Mouse (Mus musculus) forelimb bud, embryonic 11.5 days (tissue): ENCODE measurements at regions not wholly inside any gene's neighbourhood (a gene's known extent, or its start where the extent isn't known, plus 50 kb on each side); places are given as distances from the start of the nearest gene placed in this dataset.
A peak's percentile ranks its signal among the peaks of the same experiment; 100 is the strongest.

Source experiments
- DNase-seq: peaks from one replicate; pipeline ENCODE4 v3.0.0-alpha.2; 2012; ENCODE audit warnings: low read depth, low spot score

- DNase-seq: no peak
Observed at GRCm38 (mm10) chr9:35328503-35328902, 60.8 kb downstream of the Rpusd4 start.

- no peak for DNase-seq
Observed at GRCm38 (mm10) chr9:35330386-35330785, 62.7 kb downstream of the Rpusd4 start.

GRCm38 (mm10) chr9:35331241-35331680, 63.6 kb downstream of the Rpusd4 start:
- DNase-seq: no peak

- no peak for DNase-seq
Observed at GRCm38 (mm10) chr9:35332688-35333630, 65.3 kb downstream of the Rpusd4 start.

GRCm38 (mm10) chr9:35333631-35334005, 66.0 kb downstream of the Rpusd4 start:
- DNase-seq: no peak

- no peak for DNase-seq
Observed at GRCm38 (mm10) chr9:35334536-35334935, 66.9 kb downstream of the Rpusd4 start.

- no peak for DNase-seq
Observed at GRCm38 (mm10) chr9:35335181-35335580, 67.5 kb downstream of the Rpusd4 start.

GRCm38 (mm10) chr9:35335888-35336700, 68.4 kb downstream of the Rpusd4 start:
- DNase-seq: no peak

GRCm38 (mm10) chr9:35336701-35337055, 69.0 kb downstream of the Rpusd4 start:
- no peak for DNase-seq

GRCm38 (mm10) chr9:35338858-35339257, 71.2 kb downstream of the Rpusd4 start:
- no peak for DNase-seq

- DNase-seq: no peak
Observed at GRCm38 (mm10) chr9:35339492-35340262, 72.0 kb downstream of the Rpusd4 start.

GRCm38 (mm10) chr9:35340263-35340573, 72.6 kb downstream of the Rpusd4 start:
- DNase-seq: no peak

- DNase-seq: no peak
Observed at GRCm38 (mm10) chr9:35340811-35341210, 73.1 kb downstream of the Rpusd4 start.

- DNase-seq: no peak
Observed at GRCm38 (mm10) chr9:35341386-35341785, 73.7 kb downstream of the Rpusd4 start.

GRCm38 (mm10) chr9:35342436-35342835, 74.8 kb downstream of the Rpusd4 start:
- DNase-seq: peak; percentile 72

- no peak for DNase-seq
Observed at GRCm38 (mm10) chr9:35343336-35343735, 75.7 kb downstream of the Rpusd4 start.

- no peak for DNase-seq
Observed at GRCm38 (mm10) chr9:35344374-35344773, 76.6 kb upstream of the Cdon start.

- no peak for DNase-seq
Observed at GRCm38 (mm10) chr9:35346378-35346777, 74.5 kb upstream of the Cdon start.

- no peak for DNase-seq
Observed at GRCm38 (mm10) chr9:35350046-35350552, 70.8 kb upstream of the Cdon start.

GRCm38 (mm10) chr9:35351576-35351975, 69.4 kb upstream of the Cdon start:
- DNase-seq: no peak

- DNase-seq: peak; percentile 87
Observed at GRCm38 (mm10) chr9:35354652-35355130, 66.2 kb upstream of the Cdon start.

GRCm38 (mm10) chr9:35359699-35360098, 61.2 kb upstream of the Cdon start:
- no peak for DNase-seq
